Mouse (Mus musculus): ENCODE results near the gene Vmn2r34. TPM values are rescaled to one million over a fixed set of nuclear protein-coding genes. Genes with fewer than 3 reads are reported as not detected.
"Not testable (repeated sequence)": the region's sequence is repeated elsewhere in the genome, so short reads cannot be mapped to it uniquely, and the experiment has no call there.

Gene Vmn2r34
- polyA plus RNA-seq (2021): not detected

DNA sequence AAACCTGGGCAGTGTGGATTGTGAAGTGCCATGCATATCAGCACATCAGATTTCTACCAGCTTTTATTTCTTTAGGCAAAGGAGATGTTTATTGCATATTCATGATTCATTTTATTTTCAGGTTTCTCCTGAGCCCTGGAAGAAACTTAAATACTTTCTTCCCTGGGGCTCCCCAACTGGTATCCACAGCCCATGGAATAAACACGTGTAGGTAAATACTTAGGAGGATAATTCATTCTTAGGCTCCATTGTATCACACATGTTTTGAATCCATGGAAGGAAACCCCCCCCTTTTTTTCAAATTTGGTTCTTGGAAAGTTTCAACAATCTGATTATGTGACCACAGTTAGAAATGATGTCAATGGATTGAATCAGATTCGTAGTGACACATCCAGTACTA is at the start of gene Vmn2r34:
Vmn2r34 (minus strand) TSS at position 101 of the 400 bp plus-strand sequence.
- POLR2A ChIA-PET; ATAC-seq; H3K27me3 ChIP-seq; DNase-seq (ENCODE audit: low read depth, low spot score); CTCF ChIA-PET; in situ Hi-C loops (cut with MboI; ENCODE audit: low pct_unique_long_range_greater_than_20kb): not testable (repeated sequence)

DNA sequence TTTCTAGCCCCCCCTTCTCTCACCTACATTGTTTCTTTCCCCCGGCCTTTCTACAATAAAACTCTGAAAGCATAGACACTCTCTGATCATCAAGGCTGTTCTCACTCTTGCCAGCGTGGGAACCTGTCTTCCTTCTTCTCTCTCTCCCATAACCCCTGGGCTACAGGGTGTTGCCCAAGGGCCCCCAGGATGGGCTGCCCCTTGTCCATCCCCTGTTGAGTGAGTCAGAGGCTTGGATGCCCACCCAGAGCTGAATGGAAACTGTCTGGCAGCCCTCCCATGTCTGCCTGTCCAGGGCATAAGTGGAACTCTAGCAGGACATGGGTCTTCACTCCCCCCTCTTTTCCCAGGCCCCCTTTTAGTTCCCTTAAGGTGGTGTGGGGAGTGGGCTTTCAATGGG is 15.3 kb downstream of the Vmn2r34 start:
- in situ Hi-C loops (cut with MboI; ENCODE audit: low pct_unique_long_range_greater_than_20kb); CTCF ChIA-PET; ATAC-seq; DNase-seq (ENCODE audit: low read depth, low spot score); H3K27me3 ChIP-seq; POLR2A ChIA-PET: not testable (repeated sequence)

Other genes with a start within 250 kb of the Vmn2r34 start
- gene Vmn2r32, start 209.5 kb downstream of the Vmn2r34 start, polyA plus RNA-seq (2021): not detected
- gene Vmn2r33, start 122.7 kb downstream of the Vmn2r34 start, polyA plus RNA-seq (2021): not detected
- gene Vmn2r35, start 130.4 kb upstream of the Vmn2r34 start, polyA plus RNA-seq (2021): not detected
- not detected for gene Vmn2r36, start 213.0 kb upstream of the Vmn2r34 start, polyA plus RNA-seq (2021)

All from Patski (cell line).